Mouse (Mus musculus): ENCODE measurements around the gene Taf8. TPM values are rescaled to one million over a fixed set of nuclear protein-coding genes. Genes with fewer than 3 reads are reported as not detected.
"Not testable (repeated sequence)": the region's sequence is repeated elsewhere in the genome, so short reads cannot be mapped to it uniquely, and the experiment has no call there.

The Taf8 gene
- polyA plus RNA-seq, 1 experiment from 2014 or later = 17.8 TPM

- CTCF ChIA-PET = no interaction called here
- in situ Hi-C loops (cut with MboI; ENCODE audit: low pct_unique_long_range_greater_than_20kb) = no loop called here
Measured at GRCm38 (mm10) chr17:47506042-47506441, 4.0 kb upstream of the Taf8 start.

GRCm38 (mm10) chr17:47505566-47505965 lies 3.5 kb upstream of the Taf8 start:
- no peak for TF ChIP-seq CTCF (IDR thresholded peaks at IDR 0.05)
- ChIA-PET CTCF (no interaction called here), POLR2A (interaction anchor here (0.7 kb wide), 1 partner anchor 10 kb away, joined by 3 read pairs; no protein-coding TSS in a partner anchor)
- no peak for ATAC-seq
- no peaks in the 10 kb centered on the region for H3K27me3 ChIP-seq
- in situ Hi-C loops (cut with MboI; ENCODE audit: low pct_unique_long_range_greater_than_20kb) = no loop called here
- no peak for DNase-seq (ENCODE audit: low read depth, low spot score)

More at GRCm38 (mm10) chr17:47506042-47506441, 4.0 kb upstream of the Taf8 start:
- TF ChIP-seq CTCF (IDR thresholded peaks at IDR 0.05) = no peak
- DNase-seq (ENCODE audit: low read depth, low spot score) (no peak), ATAC-seq (no peak)
- no peaks in the 10 kb centered on the region for H3K27me3 ChIP-seq
- POLR2A ChIA-PET = interaction anchor here (0.7 kb wide), 1 partner anchor 10 kb away, joined by 3 read pairs; no protein-coding TSS in a partner anchor

- in situ Hi-C loops (cut with MboI; ENCODE audit: low pct_unique_long_range_greater_than_20kb) = no loop called here
Measured at GRCm38 (mm10) chr17:47504941-47505346, 2.9 kb upstream of the Taf8 start, which contains the start of gene Ccnd3. TSS of gene Ccnd3 (plus strand) at chr17:47505051.

GRCm38 (mm10) chr17:47504228-47504627 lies 2.1 kb upstream of the Taf8 start:
- H3K27me3 ChIP-seq = no peaks in the 10 kb centered on the region
- TF ChIP-seq CTCF (IDR thresholded peaks at IDR 0.05) = no peak
- in situ Hi-C loops (cut with MboI; ENCODE audit: low pct_unique_long_range_greater_than_20kb) = no loop called here
- ChIA-PET POLR2A (no interaction called here), CTCF (no interaction called here)
- ATAC-seq = no peak
- no peak for DNase-seq (ENCODE audit: low read depth, low spot score)

More at GRCm38 (mm10) chr17:47504941-47505346, 2.9 kb upstream of the Taf8 start, which contains the start of gene Ccnd3:
- no peaks in the 10 kb centered on the region for H3K27me3 ChIP-seq
- ATAC-seq (peak; percentile 27), DNase-seq (ENCODE audit: low read depth, low spot score) (no peak)
- no peak for TF ChIP-seq CTCF (IDR thresholded peaks at IDR 0.05)
- ChIA-PET CTCF (no interaction called here), POLR2A (no interaction called here)

- no peaks in the 10 kb centered on the region for H3K27me3 ChIP-seq
- in situ Hi-C loops (cut with MboI; ENCODE audit: low pct_unique_long_range_greater_than_20kb) = no loop called here
- ATAC-seq = no peak
- CTCF ChIA-PET = no interaction called here
- TF ChIP-seq CTCF (IDR thresholded peaks at IDR 0.05) = no peak
- POLR2A ChIA-PET = no interaction called here
- no peak for DNase-seq (ENCODE audit: low read depth, low spot score)
Measured at GRCm38 (mm10) chr17:47503689-47504088, 1.6 kb upstream of the Taf8 start.

GRCm38 (mm10) chr17:47502707-47503045 lies 584 bp upstream of the Taf8 start:
- POLR2A ChIA-PET = interaction anchor here (0.9 kb wide), 1 partner anchor 8 kb away, joined by 3 read pairs; no protein-coding TSS in a partner anchor
- H3K27me3 ChIP-seq; CTCF ChIA-PET; DNase-seq (ENCODE audit: low read depth, low spot score); in situ Hi-C loops (cut with MboI; ENCODE audit: low pct_unique_long_range_greater_than_20kb); ATAC-seq: not testable (repeated sequence)

- H3K27me3 ChIP-seq = no peaks in the 10 kb centered on the region
- no peak for ATAC-seq
- in situ Hi-C loops (cut with MboI; ENCODE audit: low pct_unique_long_range_greater_than_20kb) = no loop called here
- TF ChIP-seq CTCF (IDR thresholded peaks at IDR 0.05) = no peak
- no peak for DNase-seq (ENCODE audit: low read depth, low spot score)
- ChIA-PET CTCF (interaction anchor here (0.6 to 1.2 kb wide), 3 partner anchors 9 to 115 kb away, joined by 3 read pairs; no protein-coding TSS in a partner anchor), POLR2A (no interaction called here)
Measured at GRCm38 (mm10) chr17:47501531-47501930, 561 bp downstream of the Taf8 start.

- in situ Hi-C loops (cut with MboI; ENCODE audit: low pct_unique_long_range_greater_than_20kb) = no loop called here
- no peaks in the 10 kb centered on the region for H3K27me3 ChIP-seq
- ChIA-PET POLR2A (no interaction called here), CTCF (interaction anchor here (1.1 to 1.2 kb wide), 2 partner anchors 12 to 101 kb away, joined by 3 read pairs; no protein-coding TSS in a partner anchor)
- DNase-seq (ENCODE audit: low read depth, low spot score) (no peak), ATAC-seq (no peak)
- no peak for TF ChIP-seq CTCF (IDR thresholded peaks at IDR 0.05)
Measured at GRCm38 (mm10) chr17:47494132-47494531, 8.0 kb downstream of the Taf8 start.

DNA sequence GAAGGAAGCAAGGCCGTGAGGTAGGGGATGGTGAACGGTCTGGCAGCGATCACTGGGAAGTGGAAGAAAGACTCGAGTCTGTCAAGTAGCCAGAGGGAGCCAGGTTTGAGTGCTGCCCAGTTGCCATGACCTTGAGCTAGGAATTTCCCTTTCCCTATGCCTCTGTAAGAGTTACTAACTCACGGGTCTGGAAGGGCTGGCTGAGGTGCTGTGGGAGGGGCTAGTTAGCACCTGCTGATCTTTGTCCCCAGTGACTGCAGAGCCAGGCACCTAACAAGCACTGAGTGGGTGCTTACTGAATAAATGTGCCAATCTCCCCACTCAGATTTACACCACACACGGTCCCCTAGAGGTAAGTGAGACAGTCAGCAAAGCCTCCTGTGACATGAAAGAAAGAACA lies 8.4 kb downstream of the Taf8 start:
- CTCF ChIA-PET = interaction anchor here (0.9 to 1.2 kb wide), 3 partner anchors 8 to 100 kb away, joined by 3 read pairs; no protein-coding TSS in a partner anchor
- TF ChIP-seq CTCF (IDR thresholded peaks at IDR 0.05) = no peak
- no peaks in the 10 kb centered on the region for H3K27me3 ChIP-seq
- ATAC-seq (no peak), DNase-seq (ENCODE audit: low read depth, low spot score) (no peak)
- in situ Hi-C loops (cut with MboI; ENCODE audit: low pct_unique_long_range_greater_than_20kb) = no loop called here
- POLR2A ChIA-PET = no interaction called here

DNA sequence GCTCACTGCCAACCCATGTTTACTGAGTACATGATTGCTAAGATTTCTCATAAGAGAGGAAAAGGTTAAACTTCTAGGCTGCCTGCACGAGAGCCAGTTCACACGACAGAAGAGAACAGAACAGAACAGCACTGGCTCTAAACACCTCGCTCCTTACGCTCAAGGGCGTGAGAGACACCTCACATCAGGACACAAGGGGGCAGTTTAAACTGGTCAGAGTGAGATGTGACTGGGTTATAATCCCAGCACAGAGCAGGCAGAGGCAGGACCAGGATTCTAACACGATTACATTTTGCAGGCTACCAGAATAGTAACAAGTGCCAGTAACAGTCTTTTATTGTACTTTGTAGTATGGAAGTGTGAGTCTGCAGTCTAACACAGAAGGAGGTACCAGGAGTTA lies 9.4 kb downstream of the Taf8 start:
- in situ Hi-C loops (cut with MboI; ENCODE audit: low pct_unique_long_range_greater_than_20kb) = no loop called here
- DNase-seq (ENCODE audit: low read depth, low spot score) = no peak
- no peaks in the 10 kb centered on the region for H3K27me3 ChIP-seq
- no peak for TF ChIP-seq CTCF (IDR thresholded peaks at IDR 0.05)
- ChIA-PET POLR2A (no interaction called here), CTCF (interaction anchor here (0.9 kb wide), 1 partner anchor 9 kb away, joined by 3 read pairs; no protein-coding TSS in a partner anchor)
- ATAC-seq = no peak

DNA sequence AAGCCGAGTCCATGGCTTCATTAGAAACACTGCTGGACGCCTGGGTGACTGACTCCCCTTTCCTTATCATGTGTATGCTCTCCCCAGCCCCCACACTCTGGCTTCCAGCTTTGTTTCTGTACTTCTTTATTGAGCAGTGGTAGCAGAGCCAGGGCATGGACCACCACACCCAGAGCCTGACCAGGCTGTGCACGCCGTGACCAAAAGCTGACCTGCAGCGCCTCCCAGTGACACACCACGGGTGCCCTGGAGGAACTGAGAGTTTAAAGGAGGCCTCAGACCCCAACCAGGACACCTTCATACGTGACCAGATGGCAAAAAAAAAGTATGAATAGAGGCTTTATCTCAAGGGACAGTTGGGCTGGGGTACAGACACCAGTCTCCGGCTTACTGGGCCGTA lies 11.3 kb downstream of the Taf8 start:
- no peak for TF ChIP-seq CTCF (IDR thresholded peaks at IDR 0.05)
- in situ Hi-C loops (cut with MboI; ENCODE audit: low pct_unique_long_range_greater_than_20kb) = no loop called here
- CTCF ChIA-PET = interaction anchor here (1.0 kb wide), 1 partner anchor 136 kb away, joined by 3 read pairs; no protein-coding TSS in a partner anchor
- no peaks in the 10 kb centered on the region for H3K27me3 ChIP-seq
- POLR2A ChIA-PET = no interaction called here
- DNase-seq (ENCODE audit: low read depth, low spot score) (no peak), ATAC-seq (no peak)

GRCm38 (mm10) chr17:47485791-47486190 lies 16.3 kb downstream of the Taf8 start:
- no peak for ATAC-seq
- TF ChIP-seq CTCF (IDR thresholded peaks at IDR 0.05) = no peak
- no peaks in the 10 kb centered on the region for H3K27me3 ChIP-seq
- POLR2A ChIA-PET = no interaction called here
- DNase-seq (ENCODE audit: low read depth, low spot score) = no peak
- in situ Hi-C loops (cut with MboI; ENCODE audit: low pct_unique_long_range_greater_than_20kb) = no loop called here
- CTCF ChIA-PET = no interaction called here

All from Patski (cell line).